Mouse (Mus musculus) brain, embryonic 14.5 days (tissue): ENCODE measurements around the gene Kalrn.

ENCODE experiments used
- CTCF ChIP-seq: fragments of 200-500 bp; IDR thresholded peaks from 2 replicates; pipeline ENCODE4 v1.5.1; 2012; ENCODE audit warnings: inconsistent platforms, mild to moderate bottlenecking, moderate library complexity, borderline replicate concordance; ENCODE audit not compliant: insufficient read depth, insufficient read length; ENCODE audit errors: extremely low read depth
- POLR2A ChIP-seq: fragments of 200-500 bp; IDR thresholded peaks from 2 replicates; pipeline ENCODE4 v1.6.1; 2012; ENCODE audit warnings: mild to moderate bottlenecking, inconsistent platforms, borderline replicate concordance; ENCODE audit not compliant: poor library complexity, insufficient read depth, insufficient read length, severe bottlenecking; ENCODE audit errors: extremely low read depth

DNA sequence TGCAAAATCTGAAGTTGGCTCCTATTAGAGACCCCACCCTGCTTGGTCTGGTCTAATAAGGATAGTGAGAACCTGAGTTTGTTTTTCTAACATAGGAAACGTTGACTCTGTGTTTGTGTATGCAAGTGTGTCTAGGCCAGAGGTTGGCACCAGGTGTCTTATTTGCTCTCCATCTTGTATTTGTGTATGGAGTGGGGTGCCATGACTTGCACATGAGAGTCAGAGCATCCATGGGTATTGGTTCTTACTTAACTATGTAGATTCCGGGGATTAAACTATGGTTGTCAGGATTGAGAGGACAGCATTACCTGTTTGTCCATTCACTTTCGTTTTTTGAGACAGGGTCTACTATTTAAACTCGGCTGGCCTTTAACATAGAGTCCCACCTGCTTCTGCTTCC, 620.3 kb downstream of the Kalrn start:
- TF ChIP-seq CTCF, result no peak
- no peak for TF ChIP-seq POLR2A
